Mouse (Mus musculus) embryonic fibroblast, embryonic 13.5 days (primary cell): ENCODE measurements at regions not wholly inside any gene's neighbourhood (a gene's known extent, or its start where the extent isn't known, plus 50 kb on each side); places are given as distances from the start of the nearest gene placed in this dataset.

Experiments used
- CTCF ChIP-seq: IDR thresholded peaks from 2 replicates; pipeline ENCODE4 v1.5.1; 2011; ENCODE audit warnings: mild to moderate bottlenecking, control low read depth, low read length, moderate library complexity, borderline replicate concordance; ENCODE audit not compliant: insufficient read depth
- POLR2A ChIP-seq: IDR thresholded peaks from 2 replicates; pipeline ENCODE4 v1.6.1; 2011; ENCODE audit warnings: low read depth, mild to moderate bottlenecking, control low read depth, low read length, moderate library complexity

DNA sequence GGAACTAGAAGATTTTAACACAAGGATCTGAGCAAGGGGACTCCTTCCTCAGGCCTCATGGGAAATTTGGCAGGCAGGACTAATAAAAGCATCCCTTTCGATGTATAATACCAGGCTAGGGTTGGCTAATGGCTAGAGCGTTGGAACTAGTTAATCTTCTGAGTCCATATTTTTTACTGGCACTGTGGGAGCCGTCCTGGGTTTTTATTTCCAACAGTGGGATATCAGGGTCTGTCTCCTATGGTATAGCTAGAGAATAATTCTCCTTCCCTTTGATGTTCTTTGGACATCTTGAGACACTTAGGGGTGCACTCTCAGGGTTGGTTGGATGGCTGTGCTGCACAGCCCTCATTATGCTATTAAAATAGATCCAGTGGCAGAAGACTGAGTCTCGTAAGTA, 150.9 kb downstream of the Ttc32 start:
- TF ChIP-seq CTCF (no peak), POLR2A (no peak)
